Mouse (Mus musculus) gonadal fat pad, adult 2 months (tissue): Measurements from ENCODE around the gene Dok4. TPM values are rescaled to one million over a fixed set of nuclear protein-coding genes. Genes with fewer than 3 reads are reported as not detected.

Source experiments
- DNase-seq: peaks from one replicate; pipeline ENCODE4 v3.0.0-alpha.2; 2012; ENCODE audit warnings: low read depth
- polyA plus RNA-seq: library from polyadenylated mRNA; depleted of rRNA; stranded (reverse); fragments of >200 nt; gene quantifications from 2 replicates; pipeline ENCODE4 v1.2.3, GENCODE M21; 2012; rRNA removed

Dok4 gene
- 16.9 and 24.3 TPM in 2 replicates for polyA plus RNA-seq

- DNase-seq = no peak
Observed at GRCm38 (mm10) chr8:94876197-94876730, at the start of gene Dok4. TSS of gene Dok4 (minus strand) at chr8:94876330.

- no peak for DNase-seq
Observed at GRCm38 (mm10) chr8:94923405-94923804, 47.3 kb upstream of the Dok4 start, which contains the start of gene Adgrg5. TSS of gene Adgrg5 (plus strand) at chr8:94923694.

GRCm38 (mm10) chr8:94922602-94923001 lies 46.5 kb upstream of the Dok4 start:
- DNase-seq = no peak

GRCm38 (mm10) chr8:94922176-94922575 lies 46.0 kb upstream of the Dok4 start:
- no peak for DNase-seq

DNA sequence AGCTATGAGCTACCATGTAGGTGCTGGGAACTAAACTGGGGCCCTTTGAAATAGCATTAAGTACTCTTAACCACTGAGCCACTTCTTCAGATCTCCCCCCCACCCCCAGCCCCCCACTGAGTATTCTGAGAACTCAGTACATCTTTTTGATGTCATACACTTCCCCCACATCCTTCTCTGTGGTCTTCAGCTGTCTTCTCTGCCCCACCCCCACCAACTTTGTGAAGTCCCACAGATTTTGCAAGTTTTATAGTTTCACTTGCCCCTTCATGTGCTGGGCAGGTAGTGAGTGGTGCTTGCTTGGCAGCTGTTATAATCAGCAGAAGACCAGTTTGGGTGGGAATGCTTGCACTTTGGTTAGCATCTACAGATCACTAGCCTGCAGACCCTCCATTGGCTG lies 43.1 kb upstream of the Dok4 start:
- DNase-seq = no peak

GRCm38 (mm10) chr8:94917851-94918495 lies 41.8 kb upstream of the Dok4 start, which contains the start of gene Ccdc102a:
TSS of gene Ccdc102a (minus strand) at chr8:94918098.
- no peak for DNase-seq

- DNase-seq = no peak
Observed at GRCm38 (mm10) chr8:94917352-94917751, 41.2 kb upstream of the Dok4 start.

DNA sequence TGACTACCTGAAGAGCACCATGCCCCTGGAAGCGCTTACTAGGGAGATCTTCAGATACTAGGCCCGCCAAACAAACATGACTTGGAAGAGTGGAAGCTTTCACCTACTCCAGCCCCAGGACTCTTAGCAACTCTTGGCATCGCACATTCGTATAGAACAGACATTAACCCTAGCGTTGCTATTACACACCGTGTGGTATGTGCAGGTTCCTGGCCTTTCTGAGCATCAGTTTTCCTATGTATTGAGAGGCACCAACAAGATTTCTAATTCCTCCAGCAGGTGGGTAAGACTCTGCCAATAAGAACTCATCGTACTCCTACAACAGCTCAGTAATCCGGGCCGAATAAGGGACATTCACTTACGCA lies 40.8 kb upstream of the Dok4 start:
- no peak for DNase-seq

- DNase-seq = no peak
Observed at GRCm38 (mm10) chr8:94916311-94916959, 40.3 kb upstream of the Dok4 start.

DNA sequence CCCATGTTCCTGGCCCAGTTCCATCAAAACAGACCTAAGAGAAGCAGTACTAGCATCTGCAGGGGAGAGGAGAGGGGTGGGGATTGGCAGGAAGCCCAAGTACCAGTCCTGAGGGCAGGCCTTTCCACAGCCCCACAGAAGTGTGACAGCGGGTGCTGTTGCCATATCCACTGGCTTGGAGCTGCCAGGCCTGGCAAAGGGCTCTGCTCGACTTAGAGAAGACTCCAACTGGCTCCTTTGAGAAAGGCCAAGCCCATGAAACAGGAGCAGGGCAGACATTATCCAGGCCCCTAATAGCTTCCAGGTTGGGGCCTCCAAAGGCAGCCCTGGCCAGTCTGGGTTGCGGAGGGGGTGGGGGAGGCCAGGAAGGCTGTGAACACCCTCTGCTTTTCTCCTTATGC lies 38.6 kb upstream of the Dok4 start:
- DNase-seq = no peak

- DNase-seq = no peak
Observed at GRCm38 (mm10) chr8:94914256-94914655, 38.1 kb upstream of the Dok4 start.

DNA sequence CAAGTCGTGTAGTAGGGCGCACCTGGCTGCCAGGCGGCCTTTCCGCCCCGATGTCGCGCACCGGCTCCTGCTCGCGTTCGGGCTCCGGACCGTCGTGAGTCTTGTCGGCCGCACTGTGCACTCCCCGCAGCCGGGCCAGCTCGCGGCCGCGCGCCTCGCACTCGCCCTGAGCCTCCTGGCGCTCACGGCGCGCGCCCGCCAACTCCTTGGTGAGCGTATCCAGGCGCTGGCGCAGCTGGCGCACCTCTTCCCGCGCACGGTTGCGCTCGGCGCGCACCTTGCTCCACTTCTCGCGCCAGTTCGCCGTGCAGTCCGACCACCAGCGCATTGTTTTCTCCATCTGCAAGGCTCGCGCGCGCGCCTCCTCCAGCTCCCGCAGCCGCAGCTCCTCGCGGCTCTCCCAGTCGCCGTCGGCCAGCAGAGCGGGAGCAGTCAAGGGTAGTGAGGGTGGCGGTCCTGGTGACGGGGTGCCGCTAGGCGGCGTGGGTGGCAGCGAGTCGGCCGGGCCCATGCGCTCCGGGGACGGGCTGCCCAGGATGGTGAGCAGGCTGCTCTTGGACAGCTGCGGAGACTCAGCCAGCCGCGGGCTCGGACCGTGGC lies 37.0 kb upstream of the Dok4 start:
- DNase-seq = no peak

GRCm38 (mm10) chr8:94908847-94909246 lies 32.7 kb upstream of the Dok4 start:
- DNase-seq = no peak

DNA sequence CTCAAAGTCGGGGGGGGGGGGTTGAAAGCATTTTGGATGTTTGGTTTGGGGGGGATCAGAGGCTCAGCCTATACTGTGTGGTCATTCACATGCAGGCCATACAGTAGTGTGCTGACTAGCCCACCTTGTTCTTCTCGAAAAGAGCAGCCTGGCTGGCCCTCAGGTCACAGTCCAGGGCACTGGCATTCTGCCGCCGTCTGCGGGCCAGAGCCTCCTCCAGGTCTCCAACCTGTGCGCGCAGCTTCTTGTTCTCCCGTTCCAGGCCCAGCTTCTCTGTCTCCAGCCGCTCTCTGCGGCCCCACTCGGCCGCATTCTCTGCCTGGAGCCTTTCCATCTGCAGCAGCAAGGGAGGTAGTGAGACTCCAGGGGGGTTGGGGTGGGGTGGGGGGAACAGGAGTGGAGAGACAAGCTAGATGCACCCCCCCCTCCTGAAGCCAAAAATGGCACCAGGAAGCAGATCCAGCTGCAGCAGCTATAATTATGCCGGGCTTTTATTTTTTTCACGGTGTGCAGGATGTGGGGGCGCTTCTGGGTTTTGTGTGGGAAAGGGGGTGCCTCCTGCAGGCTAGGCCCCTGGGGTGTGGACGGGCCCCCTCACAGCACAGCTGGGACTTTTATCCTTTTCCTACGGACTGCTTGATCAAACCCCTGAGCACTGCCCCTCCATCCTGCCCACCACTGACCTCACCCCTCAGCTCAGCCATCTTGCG lies 31.6 kb upstream of the Dok4 start:
- no peak for DNase-seq

DNA sequence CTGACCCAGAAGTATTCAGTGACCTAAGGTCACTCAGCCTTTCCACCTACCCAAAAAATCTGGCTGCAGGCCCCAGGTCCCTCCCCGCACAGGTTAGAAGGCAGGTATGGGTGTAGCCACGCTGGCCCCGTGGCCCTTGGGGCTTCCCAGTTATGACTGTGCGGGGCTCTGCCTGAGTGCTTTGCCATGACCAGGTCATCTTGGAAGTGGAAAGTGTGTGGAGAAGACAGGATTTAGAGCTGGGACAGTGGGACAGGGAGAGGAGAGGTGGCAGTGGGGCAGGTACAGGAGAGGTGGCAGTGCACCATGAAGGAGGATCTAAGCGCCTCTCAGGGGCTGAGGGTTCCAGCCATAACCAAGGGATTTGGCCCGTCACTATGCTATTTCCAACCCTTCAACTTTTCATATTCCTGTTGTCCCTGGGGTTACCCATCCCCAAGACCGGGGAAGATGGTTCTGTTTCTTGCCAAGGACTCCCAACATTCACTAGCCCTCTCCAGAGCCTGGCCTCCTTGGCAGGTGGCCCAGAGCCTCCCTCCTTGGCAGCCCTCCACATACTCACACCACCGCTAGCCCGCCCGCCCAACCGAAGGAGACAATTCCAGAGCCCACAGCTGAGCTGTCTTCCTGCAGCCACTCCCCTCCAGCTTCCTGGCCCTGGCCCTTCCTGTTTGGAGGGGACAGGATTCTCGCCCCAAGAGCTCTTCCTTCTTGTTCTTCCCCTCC lies 28.5 kb upstream of the Dok4 start:
- no peak for DNase-seq

DNA sequence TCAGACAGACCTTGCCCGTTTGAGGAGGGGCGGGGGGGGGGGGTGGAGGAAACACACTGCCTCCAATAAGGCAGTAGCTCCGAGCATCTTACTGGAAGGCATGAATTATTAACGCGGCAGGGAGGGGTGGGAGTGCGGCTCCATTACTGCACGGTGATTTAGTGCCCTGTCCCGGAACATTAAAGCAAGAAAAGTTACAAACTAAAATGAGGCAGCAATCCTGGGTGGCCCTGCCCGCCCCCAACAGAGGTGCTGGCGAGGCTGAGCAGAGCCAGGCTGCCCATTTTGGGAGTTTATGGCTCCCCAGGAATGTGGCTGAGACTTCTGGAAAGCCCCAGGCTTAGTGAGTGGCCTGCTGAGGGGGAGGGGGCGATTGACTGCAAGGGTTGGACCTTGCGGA lies 27.6 kb upstream of the Dok4 start:
- DNase-seq = no peak

- no peak for DNase-seq
Observed at GRCm38 (mm10) chr8:94901031-94901430, 24.9 kb upstream of the Dok4 start.

- no peak for DNase-seq
Observed at GRCm38 (mm10) chr8:94900617-94901016, 24.5 kb upstream of the Dok4 start.

DNA sequence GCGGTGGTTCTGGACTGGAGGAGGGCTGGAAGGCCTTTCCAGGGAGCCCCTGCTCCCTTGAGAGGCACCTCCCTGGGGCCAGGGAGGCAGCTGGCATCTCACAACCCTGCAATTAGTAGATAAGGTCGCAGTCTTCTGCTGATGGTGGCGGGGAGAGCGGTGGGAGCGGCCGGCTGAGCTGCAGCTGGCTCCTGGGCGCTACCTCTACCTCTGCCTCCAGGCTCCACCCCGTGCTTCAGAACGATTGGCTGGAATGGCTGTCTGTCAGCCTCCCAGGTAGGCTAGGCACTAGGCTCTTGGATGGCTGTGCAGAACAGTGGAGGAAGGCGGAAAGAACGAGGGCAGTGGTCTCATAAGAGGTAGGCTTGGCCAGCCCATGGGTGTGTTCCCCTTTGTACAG lies 23.1 kb upstream of the Dok4 start:
- no peak for DNase-seq

DNA sequence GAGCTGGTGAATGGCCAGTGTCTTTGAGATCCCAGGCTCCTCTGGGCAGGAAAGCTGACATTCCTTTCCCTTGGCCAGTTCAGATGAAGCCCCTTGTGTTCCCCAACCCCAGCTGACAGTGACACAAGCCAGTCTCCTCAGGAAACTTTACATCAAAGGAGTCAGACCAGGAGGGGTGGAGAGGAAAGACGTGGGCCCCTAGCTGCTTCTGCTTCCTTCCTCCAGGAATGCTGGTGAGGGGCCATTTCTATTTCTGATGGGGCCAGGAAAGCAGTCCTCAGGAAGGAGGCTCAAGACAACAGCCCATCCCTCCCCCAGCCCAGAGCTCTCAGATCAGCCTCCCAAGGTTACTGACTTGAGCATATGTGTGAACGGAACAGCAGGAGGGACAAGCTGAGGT lies 16.8 kb upstream of the Dok4 start:
- no peak for DNase-seq

GRCm38 (mm10) chr8:94888383-94889036 lies 12.4 kb upstream of the Dok4 start:
- no peak for DNase-seq
